In the genomic region with DNA sequence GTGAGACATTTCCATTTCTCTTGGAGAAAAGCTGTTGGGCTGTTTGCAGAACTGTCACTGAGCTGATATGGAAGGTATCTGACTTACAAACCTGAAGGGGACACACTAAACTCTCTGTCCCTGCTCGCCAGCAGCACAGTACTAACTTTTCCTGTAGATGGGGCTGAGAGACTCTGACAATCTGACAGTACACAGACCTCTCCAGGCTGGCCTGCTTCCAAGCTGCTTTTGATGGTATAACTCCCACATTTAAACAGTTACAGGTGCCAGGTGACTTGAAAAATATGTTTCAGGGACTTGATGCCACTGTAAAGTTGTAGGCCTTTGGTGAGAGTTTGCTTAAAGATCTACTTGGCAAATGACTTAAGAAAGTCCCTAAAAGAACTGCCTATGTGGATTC, we compare ENCODE assay signal across 16 mouse cellular contexts.
DNase-seq lines count a peak whose midpoint lies in the region; ATAC-seq and TF ChIP-seq lines count a peak whose summit lies in the region.
"Had no signal": no experiment of that assay in that cellular context is flagged by ENCODE, and none has a peak within 500 bp of the region (broad histone marks: within the 10 kb centered on the region; RNA-seq: fewer than 3 reads in every experiment).

No protein-coding gene starts in this region.

- 0 out of 2 replicates have a peak, but pooled peaks cover 6% of the 10 kb centered on the region for H3K4me1 ChIP-seq in hindbrain, postnatal 0 days (ENCODE audit: insufficient read depth, low read length)
- peaks cover 8% of the 10 kb centered on the region for H3K4me1 ChIP-seq in hindbrain, embryonic 10.5 days (replicated peaks)
- H3K4me1 ChIP-seq: stomach, embryonic 15.5 days had no signal

- intact Hi-C loops in left cerebral cortex, adult 2 months (cut with DNase I): loop anchor here (5.0 kb wide), 1 partner anchor 186 kb away; no protein-coding TSS in a partner anchor

- peak; percentile 40 for TF ChIP-seq CTCF in hindbrain, postnatal 0 days (IDR thresholded peaks at IDR 0.05; ENCODE audit: low read depth)
- peak; percentile 9 for TF ChIP-seq CTCF in left cerebral cortex, adult 2 months (IDR thresholded peaks at IDR 0.05)

- H3K27ac ChIP-seq in hindbrain, postnatal 0 days: no peak overlapping the region
- H3K27ac ChIP-seq in hindbrain, embryonic 10.5 days: no peak overlapping the region
- H3K27ac ChIP-seq in left cerebral cortex, adult 2 months: no peak overlapping the region
- H3K27ac ChIP-seq: forebrain, embryonic 10.5 days; hindbrain, embryonic 14.5 days; neural tube, embryonic 13.5 days; stomach, embryonic 15.5 days had no signal

- H3K9ac ChIP-seq in hindbrain, postnatal 0 days (replicated peaks; ENCODE audit: low read length): no peak overlapping the region
- H3K9ac ChIP-seq: hindbrain, embryonic 14.5 days; neural tube, embryonic 13.5 days; stomach, embryonic 15.5 days had no signal

- H3K4me2 ChIP-seq in hindbrain, postnatal 0 days (ENCODE audit: low read depth, low read length): no peak overlapping the region
- H3K4me2 ChIP-seq: hindbrain, embryonic 14.5 days; neural tube, embryonic 13.5 days; stomach, embryonic 15.5 days had no signal

- H3K27me3 ChIP-seq in hindbrain, postnatal 0 days (ENCODE audit: insufficient read depth, low read length): no peaks in the 10 kb centered on the region
- H3K27me3 ChIP-seq in hindbrain, embryonic 10.5 days (ENCODE audit: insufficient read depth, poor library complexity, severe bottlenecking): no peaks in the 10 kb centered on the region
- H3K27me3 ChIP-seq: neural tube, embryonic 13.5 days; stomach, embryonic 15.5 days had no signal

- no peak overlapping the region for H3K4me3 ChIP-seq in hindbrain, postnatal 0 days (ENCODE audit: low read length)
- no peak overlapping the region for H3K4me3 ChIP-seq in hindbrain, embryonic 10.5 days
- H3K4me3 ChIP-seq in left cerebral cortex, adult 2 months: no peak overlapping the region
- H3K4me3 ChIP-seq: forebrain, embryonic 10.5 days; neural tube, embryonic 13.5 days; stomach, embryonic 15.5 days had no signal

- WGBS in hindbrain, postnatal 0 days: 73% methylated on average over 1 of the region's 1 CpGs
- 66% methylated on average over 1 of the region's 1 CpGs for WGBS in hindbrain, embryonic 10.5 days

- peaks cover 24% of the 10 kb centered on the region; the same call in 1 of the 2 replicates for H3K36me3 ChIP-seq in hindbrain, postnatal 0 days (ENCODE audit: insufficient read depth, low read length)
- H3K36me3 ChIP-seq in hindbrain, embryonic 10.5 days: peaks cover 87% of the 10 kb centered on the region

- no peaks in the 10 kb centered on the region for H3K9me3 ChIP-seq in hindbrain, postnatal 0 days (ENCODE audit: low read length)
- no peaks in the 10 kb centered on the region for H3K9me3 ChIP-seq in hindbrain, embryonic 10.5 days
- H3K9me3 ChIP-seq: forebrain, embryonic 10.5 days; neural tube, embryonic 13.5 days; stomach, embryonic 15.5 days had no signal

- no peak for ATAC-seq in hindbrain, postnatal 0 days
- no peak for ATAC-seq in CD4-positive, CD25-positive, alpha-beta regulatory T cell, adult 4 months
- ATAC-seq: activated CD4-positive, CD25-positive, alpha-beta regulatory T cell, adult 4 months had no signal

- DNase-seq in hindbrain, postnatal 0 days (ENCODE audit: low spot score): peak; percentile 52
- DNase-seq in hindbrain, embryonic 10.5 days (ENCODE audit: low spot score): no peak
- no peak for DNase-seq in left cerebral cortex, adult 2 months (ENCODE audit: extremely low spot score in 1 of 2, low spot score in 2 of 2)
- DNase-seq in left cerebral cortex, adult 8-10 months (ENCODE audit: low spot score in 2 of 2): no peak
- peak; percentile 25 for DNase-seq in right cerebral cortex, postnatal 25 days
- DNase-seq in right cerebral cortex, adult 18-20 months: no peak
- DNase-seq: cerebellum, adult 11 months; gastrocnemius, postnatal 36 days; layer of hippocampus, postnatal 36 days; thymus, postnatal 14 days had no signal

Comparison
In these comparisons a context has a peak if more than half of its experiments do, and no peak if none do; other contexts are left out.
1. DNase-seq: peak in hindbrain, postnatal 0 days (single experiment) and right cerebral cortex, postnatal 25 days (single experiment); none in hindbrain, embryonic 10.5 days (single experiment), left cerebral cortex, adult 2 months (0 of 2), left cerebral cortex, adult 8-10 months (0 of 2) and right cerebral cortex, adult 18-20 months (single experiment).